Mouse (Mus musculus) stomach, postnatal 0 days (tissue): ENCODE measurements around the gene Plxnd1.

Experiments
- CTCF ChIP-seq: IDR thresholded peaks from 2 replicates; pipeline ENCODE4 v1.5.1; 2016; ENCODE audit warnings: antibody characterized with exemption, low read depth, mild to moderate bottlenecking, moderate library complexity
- EP300 ChIP-seq: optimal IDR thresholded peaks from 2 replicates; pipeline ENCODE3; 2016; ENCODE audit warnings: antibody characterized with exemption

GRCm38 (mm10) chr6:116024666-116025065, 29.9 kb upstream of the Plxnd1 start:
- no peak for TF ChIP-seq CTCF
- no peak for TF ChIP-seq EP300
